ENCODE assay signal across 8 mouse cellular contexts in the genomic region with DNA sequence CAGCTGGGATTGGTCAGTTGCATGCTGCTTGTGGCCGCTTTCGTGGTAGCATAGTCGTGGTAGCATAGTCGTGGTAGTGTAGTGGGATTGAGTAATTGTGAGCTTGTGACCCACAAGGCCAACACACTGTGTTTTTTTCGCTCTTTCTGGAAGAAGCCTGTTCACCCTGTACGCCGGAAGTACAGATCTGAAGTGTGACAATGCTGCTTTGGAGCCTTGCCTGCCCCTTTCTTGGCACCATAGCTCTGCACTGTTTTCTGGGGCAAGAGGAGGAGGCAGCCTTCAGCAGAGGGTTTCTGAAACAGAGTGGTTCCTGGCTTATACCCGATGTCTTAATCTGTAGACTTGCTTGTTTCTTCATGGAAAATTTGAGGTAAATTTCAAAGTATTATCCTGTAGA. TPM values are rescaled to one million over a fixed set of nuclear protein-coding genes. Genes with fewer than 3 reads are reported as not detected.
DNase-seq lines count a peak whose midpoint lies in the region; ATAC-seq lines count a peak whose summit lies in the region.

No protein-coding gene starts in this region.

- peak; percentile 29 for DNase-seq in kidney, adult 9 months
- no peak for DNase-seq in kidney, adult 8-10 months
- DNase-seq in cerebellum, postnatal 25 days, result peak; percentile 68 to 75
- no peak for DNase-seq in urinary bladder, postnatal 4 days (ENCODE audit: low spot score in 2 of 2)
- no peak for DNase-seq in gastrocnemius, postnatal 4 days (ENCODE audit: low spot score in 2 of 2)
- DNase-seq in embryo, embryonic 10.5 days (ENCODE audit: low spot score), result no peak

- ATAC-seq in activated CD4-positive, CD25-positive, alpha-beta regulatory T cell, adult 4 months, result peak; percentile 12
- peak; percentile 38 for ATAC-seq in megakaryocyte progenitor cell, adult 5-6 weeks (replicated peaks; ENCODE audit: poor library complexity)

RNA-seq across cellular contexts. Expression of a gene that starts 23.3 kb away (rescaled TPM):
- polyA plus RNA-seq in activated CD4-positive, CD25-positive, alpha-beta regulatory T cell, adult 4 months (2017; shearing (Covaris generic)), result 10 to 100 TPM; 18.5 to 24.0 TPM
- total RNA-seq in megakaryocyte progenitor cell, adult 5-6 weeks (2015), result 5.4 and 9.8 TPM in 2 replicates
- 14.5 and 15.8 TPM in 2 replicates for total RNA-seq in megakaryocyte progenitor cell, adult 5-6 weeks (2017)
- total RNA-seq in gastrocnemius, postnatal 4 days (2021), result 10 to 100 TPM; 40.6 to 46.5 TPM

Comparison
In these comparisons a context has a peak if more than half of its experiments do, and no peak if none do; other contexts are left out.
1. DNase-seq: peak in kidney, adult 9 months (single experiment) and cerebellum, postnatal 25 days (2 of 2); none in kidney, adult 8-10 months (0 of 2), urinary bladder, postnatal 4 days (0 of 2), gastrocnemius, postnatal 4 days (0 of 2) and embryo, embryonic 10.5 days (single experiment).